19 mouse cellular contexts compared by ENCODE assay signal in genomic region chr2:104583032-104583431, GRCm38 (mm10).
"Had no signal": no experiment of that assay in that cellular context is flagged by ENCODE, and none has a peak within 500 bp of the region (broad histone marks: within the 10 kb centered on the region; RNA-seq: fewer than 3 reads in every experiment).

No protein-coding gene starts in this region.

- H3K9me3 ChIP-seq: liver, embryonic 13.5 days; midbrain, embryonic 10.5 days; midbrain, embryonic 13.5 days; neural tube, embryonic 13.5 days; neural tube, embryonic 15.5 days had no signal

- H3K27me3 ChIP-seq: liver, embryonic 13.5 days; midbrain, embryonic 13.5 days; neural tube, embryonic 13.5 days; neural tube, embryonic 15.5 days had no signal

- H3K9ac ChIP-seq: liver, embryonic 13.5 days; lung, embryonic 14.5 days; midbrain, embryonic 13.5 days; neural tube, embryonic 13.5 days; neural tube, embryonic 15.5 days had no signal

- H3K4me3 ChIP-seq: liver, embryonic 13.5 days; midbrain, embryonic 10.5 days; midbrain, embryonic 13.5 days; myocyte; neural tube, embryonic 13.5 days; neural tube, embryonic 15.5 days had no signal

- H3K4me2 ChIP-seq: liver, embryonic 13.5 days; lung, embryonic 14.5 days; midbrain, embryonic 13.5 days; neural tube, embryonic 13.5 days; neural tube, embryonic 15.5 days had no signal

- H3K36me3 ChIP-seq: liver, embryonic 13.5 days; midbrain, embryonic 10.5 days; midbrain, embryonic 13.5 days; neural tube, embryonic 13.5 days; neural tube, embryonic 15.5 days had no signal

- DNase-seq: liver, embryonic 13.5 days; lung, postnatal 14 days; lung, postnatal 4 days; retina, postnatal 1 day; right cerebral cortex, adult 18-20 months; right cerebral cortex, postnatal 25 days; right cerebral cortex, postnatal 4 days; spleen, adult 18-20 months; thymus, adult 18-20 months; thymus, postnatal 14 days; thymus, postnatal 36 days had no signal

- ATAC-seq: lung, postnatal 0 days; midbrain, embryonic 13.5 days; midbrain, embryonic 16.5 days had no signal

- H3K27ac ChIP-seq: liver, embryonic 13.5 days; midbrain, embryonic 10.5 days; midbrain, embryonic 13.5 days; neural tube, embryonic 13.5 days; neural tube, embryonic 15.5 days had no signal

- H3K4me1 ChIP-seq: midbrain, embryonic 10.5 days; midbrain, embryonic 13.5 days; neural tube, embryonic 13.5 days; neural tube, embryonic 15.5 days had no signal
